Mouse (Mus musculus): ENCODE measurements around the gene Flt1.

Gene Flt1

DNA sequence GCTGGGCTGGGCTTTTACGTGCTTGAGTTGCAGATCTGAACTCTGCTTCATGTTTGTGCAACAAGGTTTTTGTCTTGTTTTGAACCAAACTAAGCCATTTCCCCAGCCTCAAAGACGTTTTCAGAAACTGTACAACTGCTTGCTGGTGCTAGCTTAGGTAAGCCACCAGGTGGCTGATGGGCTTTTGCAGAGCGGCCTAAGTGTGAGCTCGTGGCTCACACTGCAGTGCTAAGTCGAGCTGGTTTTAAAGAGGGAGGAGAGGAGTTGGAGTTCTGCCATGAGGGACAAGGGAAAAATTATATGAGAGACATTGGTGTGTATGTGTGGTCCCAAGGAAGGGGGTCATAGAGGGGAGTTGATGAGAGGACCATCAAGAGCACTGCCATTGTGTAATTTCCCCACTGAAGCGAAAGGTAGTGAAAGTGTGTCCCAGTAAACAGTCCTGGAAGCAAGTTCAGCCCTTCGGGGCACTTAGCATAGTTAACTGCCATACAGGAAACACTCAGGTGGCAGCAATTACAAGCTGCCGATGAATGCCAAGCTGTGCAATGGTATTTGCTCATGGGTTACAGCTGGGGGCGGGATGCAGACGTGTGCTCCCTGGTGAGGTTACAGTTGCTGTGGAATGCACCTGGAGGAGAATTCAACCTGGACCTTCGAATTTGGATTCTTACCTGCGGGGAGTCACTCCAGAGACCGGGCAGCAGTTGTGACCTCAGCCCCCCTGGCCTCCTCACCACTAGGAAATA, 173.8 kb downstream of the Flt1 start:
- no peak for DNase-seq (ENCODE audit: low read depth, low spot score)

GRCm38 (mm10) chr5:147549016-147549755, 176.6 kb downstream of the Flt1 start:
- DNase-seq (ENCODE audit: low read depth, low spot score): no peak

DNA sequence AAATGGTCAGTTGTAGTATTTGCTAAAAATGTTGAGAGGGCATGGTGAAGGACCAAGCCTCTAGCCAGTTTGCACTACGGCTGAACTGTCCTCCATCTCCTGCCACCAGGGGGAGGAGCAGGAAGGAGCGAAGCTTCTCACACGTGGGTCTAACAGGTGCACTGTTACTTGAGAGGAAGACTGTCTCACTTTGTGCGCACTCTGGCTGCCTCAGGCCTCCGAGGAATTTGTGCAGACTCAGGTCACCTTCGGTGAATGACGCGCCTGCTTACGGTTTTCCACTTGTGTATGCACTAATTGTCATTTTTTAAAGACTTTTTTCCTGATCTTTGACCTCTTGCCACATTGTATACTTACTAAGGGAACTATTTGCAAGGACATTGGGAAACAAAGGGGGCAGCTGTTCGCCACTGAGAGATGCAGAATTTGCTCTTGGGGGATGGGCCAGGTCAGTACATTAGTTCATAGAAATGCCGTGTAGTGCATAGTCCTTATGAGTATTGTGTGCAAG, 180.0 kb downstream of the Flt1 start:
- DNase-seq (ENCODE audit: low read depth, low spot score): peak; percentile 52

- DNase-seq (ENCODE audit: low read depth, low spot score): peak; percentile 55
Measured at GRCm38 (mm10) chr5:147542291-147542690, 183.5 kb downstream of the Flt1 start.

- no peak for DNase-seq (ENCODE audit: low read depth, low spot score)
Measured at GRCm38 (mm10) chr5:147539815-147540214, 186.0 kb downstream of the Flt1 start.

- peak; percentile 74 for DNase-seq (ENCODE audit: low read depth, low spot score)
Measured at GRCm38 (mm10) chr5:147539409-147539808, 186.4 kb downstream of the Flt1 start.

DNA sequence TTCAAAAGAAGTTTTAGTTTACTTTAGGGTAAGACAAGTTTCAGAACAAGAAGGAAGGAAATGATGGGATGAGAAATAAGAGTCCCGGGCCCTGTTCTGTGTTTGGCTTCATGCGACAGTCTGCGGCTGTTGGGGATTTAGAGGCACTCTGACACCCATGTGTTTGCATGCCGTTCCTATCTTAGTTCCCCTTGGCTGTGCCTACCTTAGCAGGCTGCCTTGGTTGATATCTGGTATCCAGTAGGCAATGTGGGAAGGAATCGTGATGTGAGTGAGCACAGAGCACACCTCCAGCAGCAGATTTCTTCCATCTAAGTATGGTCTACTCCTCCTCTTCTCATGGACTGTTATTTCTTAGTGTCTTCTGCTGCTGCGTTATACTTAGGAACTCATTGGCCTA, 193.8 kb downstream of the Flt1 start:
- DNase-seq (ENCODE audit: low read depth, low spot score): peak; percentile 59

DNA sequence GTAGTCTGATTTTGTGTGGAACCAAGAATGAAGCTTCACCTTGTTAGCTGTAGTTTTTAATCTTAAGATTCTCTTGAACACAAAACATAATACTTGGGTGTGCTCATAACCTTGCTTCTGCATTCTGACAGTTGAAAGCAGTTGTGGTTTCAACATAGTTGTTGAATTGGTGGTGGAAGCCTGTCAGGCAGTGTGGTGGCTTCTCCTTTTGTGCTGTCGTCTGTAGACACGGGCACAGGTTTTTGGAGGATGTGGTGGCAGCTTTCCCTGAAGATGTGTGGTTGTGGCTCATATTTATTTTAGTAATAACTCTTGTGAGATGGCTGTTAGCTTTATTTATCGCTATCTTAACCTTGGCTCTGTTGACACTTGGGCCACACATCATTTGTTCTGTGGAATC, 198.0 kb downstream of the Flt1 start:
- no peak for DNase-seq (ENCODE audit: low read depth, low spot score)

DNA sequence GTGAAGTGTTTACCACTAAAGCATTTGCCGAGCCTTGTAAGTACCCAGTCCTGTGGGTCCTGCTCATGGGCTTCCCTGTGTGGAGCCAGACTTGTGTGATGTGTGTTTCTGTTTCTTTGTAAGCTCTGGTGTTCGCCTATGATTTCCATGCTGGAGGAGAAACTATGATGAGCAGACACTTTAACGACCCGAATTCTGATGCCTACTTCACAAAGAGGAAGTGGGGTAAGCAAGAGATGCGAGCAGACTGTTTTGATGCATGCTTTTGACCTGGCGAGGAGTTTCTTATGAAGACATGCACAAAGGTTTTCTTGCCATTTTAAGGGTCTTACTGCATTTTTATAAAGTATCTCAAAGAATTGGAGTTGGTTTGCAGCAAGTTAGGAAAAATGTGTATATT, 198.8 kb downstream of the Flt1 start:
- DNase-seq (ENCODE audit: low read depth, low spot score): no peak

Data from brain, adult 2 months (tissue).